Mouse (Mus musculus) ovary, adult 10 weeks (tissue): ENCODE data around the gene Cep164. TPM values are rescaled to one million over a fixed set of nuclear protein-coding genes. Genes with fewer than 3 reads are reported as not detected.

Source experiments
- polyA plus RNA-seq: library from polyadenylated mRNA; stranded (reverse); fragments of 350-450 nt; fragmentation: Illumina TruSeq; extraction: RNeasy Lipid Tissue Mini Kit (QIAGEN cat#74804); gene quantifications from one replicate; pipeline ENCODE4 v1.2.3, GENCODE M21; 2014

The Cep164 gene
- polyA plus RNA-seq = 2.4 TPM

DNA sequence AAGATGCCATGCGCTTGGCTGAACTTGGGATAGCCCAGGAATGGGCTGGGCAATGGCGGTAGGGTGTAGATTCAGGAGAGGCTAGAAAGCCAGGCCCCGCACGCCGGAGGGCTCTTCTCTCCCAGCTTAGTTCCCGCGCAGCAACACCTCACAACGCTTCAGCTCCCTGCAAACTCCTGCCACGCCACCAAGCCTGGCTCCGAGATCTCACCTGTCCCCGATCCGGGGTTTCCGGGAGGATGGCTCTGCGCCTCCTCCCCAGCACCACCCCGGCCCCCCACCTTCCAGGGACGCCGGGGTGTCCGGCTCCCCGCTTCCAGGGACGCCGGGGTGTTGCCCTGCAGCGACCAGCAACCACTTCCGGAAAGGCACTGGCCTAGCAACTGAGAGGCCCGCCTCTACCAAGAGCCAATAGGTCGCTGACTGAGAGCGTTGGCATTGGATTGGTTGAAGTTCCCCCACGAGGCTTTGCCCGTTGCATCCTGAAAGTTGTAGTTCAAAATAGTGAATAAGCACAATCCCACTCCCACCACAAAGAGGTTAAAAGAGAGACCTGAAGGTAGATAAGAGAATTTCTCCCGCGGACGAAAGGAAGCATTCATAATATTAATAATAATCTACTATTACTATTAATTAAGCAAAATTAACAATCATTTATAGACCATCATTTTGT is at the start of gene Cep164:
TSS of gene Cep164 (minus strand) at position 401 of the 673 bp plus-strand sequence.

DNA sequence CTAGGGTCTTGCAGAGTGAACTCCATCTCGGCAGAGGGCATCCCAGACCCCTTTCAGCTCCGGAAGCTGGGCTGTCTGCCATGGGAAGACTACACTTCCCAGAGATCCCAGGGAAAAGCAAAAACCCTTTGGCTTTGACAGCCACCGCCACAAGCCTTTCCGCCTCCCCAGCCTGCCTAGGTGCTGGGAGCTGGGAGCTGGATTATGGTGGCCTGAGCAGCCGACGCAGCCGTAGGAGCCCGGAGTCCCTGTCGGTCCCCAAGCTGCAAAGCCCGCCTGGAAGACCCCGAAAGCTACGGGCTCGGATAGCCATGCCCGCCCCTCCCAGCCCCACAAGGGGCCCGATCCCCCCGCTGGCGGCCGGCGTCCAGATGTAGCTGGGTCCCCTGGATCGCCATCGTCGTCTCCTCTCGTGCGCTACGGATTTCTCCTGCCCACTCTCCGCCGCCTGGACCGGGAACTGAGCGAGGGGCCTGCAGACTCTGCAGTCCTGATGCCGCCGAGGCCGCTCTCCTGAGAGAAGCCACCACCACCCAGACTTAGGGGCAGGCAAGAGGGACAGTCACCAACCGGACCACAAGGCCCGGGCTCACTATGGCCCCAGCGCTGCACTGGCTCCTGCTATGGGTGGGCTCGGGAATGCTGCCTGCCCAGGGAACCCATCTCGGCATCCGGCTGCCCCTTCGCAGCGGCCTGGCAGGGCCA is 10.1 kb upstream of the Cep164 start, which contains the start of gene Bace1:
TSS of gene Bace1 (plus strand) at position 147 of the 705 bp plus-strand sequence.

Other genes with a start within 250 kb of the Cep164 start
- 39.9 TPM for gene Bace1, start 9.9 kb upstream of the Cep164 start, polyA plus RNA-seq
- gene Pcsk7, start 77.8 kb upstream of the Cep164 start, polyA plus RNA-seq = 1.2 TPM
- gene Rnf214, start 78.2 kb upstream of the Cep164 start, polyA plus RNA-seq = 66.4 TPM
- gene Tagln, start 107.4 kb upstream of the Cep164 start, polyA plus RNA-seq = 138 TPM
- gene Sidt2, start 126.6 kb upstream of the Cep164 start, polyA plus RNA-seq = 18.3 TPM
- gene Pafah1b2, start 184.0 kb upstream of the Cep164 start, polyA plus RNA-seq = 120 TPM
- gene Sik3, start 184.1 kb upstream of the Cep164 start, polyA plus RNA-seq = 12.7 TPM